Mouse (Mus musculus) MN1 (cell line): ENCODE results near the gene Clpx.
A peak's percentile ranks its signal among the peaks of the same experiment; 100 is the strongest.

Source experiments
- DNase-seq: peaks from one replicate; pipeline ENCODE4 v3.0.0-alpha.2; 2016; ENCODE audit warnings: low spot score

Clpx gene

DNA sequence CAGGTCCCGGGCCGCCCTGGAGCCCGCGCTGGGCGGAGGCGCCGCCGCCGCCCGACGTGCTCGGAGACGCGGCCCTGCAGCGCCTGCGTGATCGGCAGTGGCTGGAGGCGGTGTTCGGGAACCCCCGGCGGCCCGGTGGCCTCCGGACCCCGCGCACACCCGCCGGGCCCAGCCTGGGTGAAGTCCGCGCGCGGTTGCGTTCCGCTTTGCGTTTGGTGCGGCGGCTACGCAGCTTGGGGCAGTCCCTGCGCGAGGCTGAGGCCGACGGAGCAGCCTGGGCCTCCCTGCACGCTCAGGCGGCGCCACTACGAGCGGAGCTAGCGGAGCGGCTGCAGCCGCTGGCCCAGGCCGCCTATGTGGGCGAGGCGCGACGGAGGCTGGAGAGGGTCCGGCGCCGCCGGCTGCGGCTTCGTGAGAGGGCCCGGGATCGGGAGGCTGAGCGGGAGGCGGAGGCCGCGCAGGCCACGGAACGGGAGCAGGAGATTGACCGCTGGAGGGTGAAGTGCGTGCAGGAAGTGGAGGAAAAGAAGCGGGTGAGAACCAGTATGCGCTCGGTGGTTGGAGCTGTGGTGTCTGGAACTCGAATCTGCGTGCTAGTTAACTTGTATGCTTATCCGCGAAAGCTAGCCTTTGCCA, 52.5 kb downstream of the Clpx start:
- DNase-seq, result peak; percentile 69

GRCm38 (mm10) chr9:65347112-65347850, 53.2 kb downstream of the Clpx start:
- DNase-seq, result no peak

GRCm38 (mm10) chr9:65353251-65353650, 59.2 kb downstream of the Clpx start:
- DNase-seq, result no peak

- DNase-seq, result no peak
These were observed 62.5 kb downstream of the Clpx start for GRCm38 (mm10) chr9:65356561-65356960.

GRCm38 (mm10) chr9:65356971-65357370, 62.9 kb downstream of the Clpx start:
- no peak for DNase-seq

GRCm38 (mm10) chr9:65358956-65359480, 65.0 kb downstream of the Clpx start:
- no peak for DNase-seq

- no peak for DNase-seq
These were observed 66.8 kb downstream of the Clpx start, which contains the start of gene Ubap1l for GRCm38 (mm10) chr9:65360641-65361448. TSS of gene Ubap1l (plus strand) at chr9:65361041.

DNA sequence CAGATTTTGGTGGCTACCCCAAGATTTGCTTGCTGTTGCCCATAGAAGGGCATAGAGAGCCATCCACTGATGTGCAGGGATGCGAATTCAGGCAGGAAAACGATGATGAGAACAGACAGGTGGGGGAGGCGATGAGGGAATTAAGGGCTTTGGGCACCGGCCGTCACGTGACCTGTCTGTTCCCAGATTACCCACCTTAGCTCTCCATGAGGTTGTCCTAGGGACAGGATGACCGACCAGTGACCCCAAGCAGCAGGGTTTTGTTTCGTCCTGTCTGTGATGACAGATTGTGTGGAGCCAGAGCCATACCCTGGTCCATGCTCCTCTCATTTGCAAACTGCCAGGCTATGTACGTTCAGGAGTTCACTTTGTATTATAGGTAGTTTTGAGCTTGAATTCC, 69.6 kb downstream of the Clpx start:
- no peak for DNase-seq

DNA sequence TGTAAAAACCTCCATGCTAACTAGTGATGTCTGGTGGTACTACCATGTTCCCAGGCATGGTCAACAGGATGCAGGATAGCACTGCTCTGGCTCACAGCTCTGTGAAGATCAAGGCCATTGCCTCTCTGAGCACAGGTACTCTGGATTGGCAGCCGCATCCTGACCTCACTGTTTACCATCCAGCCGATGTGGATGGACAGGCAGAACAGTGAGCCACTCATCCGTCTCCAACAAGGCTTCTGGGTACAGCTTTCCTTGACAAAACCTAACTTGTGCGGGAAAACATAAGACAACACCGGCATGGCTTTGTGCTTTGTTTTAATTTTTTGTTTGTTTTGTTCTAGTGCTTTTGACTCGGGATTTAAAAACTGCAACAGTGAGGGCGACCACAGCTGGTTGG, 71.7 kb downstream of the Clpx start:
- no peak for DNase-seq

DNA sequence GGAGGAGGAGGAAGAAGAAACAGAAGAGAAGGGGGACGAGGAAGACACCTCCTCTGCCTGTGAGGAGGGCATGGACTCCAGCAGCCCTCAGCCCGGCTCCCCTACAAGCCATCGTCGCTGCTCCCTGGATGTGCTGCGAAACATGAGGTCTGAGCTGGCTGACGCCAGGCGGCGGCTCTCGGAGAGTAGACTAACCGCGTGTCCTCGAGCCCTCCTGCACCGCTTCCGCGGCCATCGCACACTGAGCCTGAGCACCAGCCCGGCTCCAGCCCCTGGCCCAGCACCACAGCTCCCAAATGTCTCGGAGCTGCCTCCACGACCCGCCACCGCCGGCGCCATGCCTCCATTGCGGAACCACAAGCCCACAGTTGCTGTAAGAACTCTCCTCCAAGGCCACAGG, 77.7 kb downstream of the Clpx start:
- DNase-seq, result no peak

GRCm38 (mm10) chr9:65372449-65372848, 78.4 kb downstream of the Clpx start:
- DNase-seq, result no peak

DNA sequence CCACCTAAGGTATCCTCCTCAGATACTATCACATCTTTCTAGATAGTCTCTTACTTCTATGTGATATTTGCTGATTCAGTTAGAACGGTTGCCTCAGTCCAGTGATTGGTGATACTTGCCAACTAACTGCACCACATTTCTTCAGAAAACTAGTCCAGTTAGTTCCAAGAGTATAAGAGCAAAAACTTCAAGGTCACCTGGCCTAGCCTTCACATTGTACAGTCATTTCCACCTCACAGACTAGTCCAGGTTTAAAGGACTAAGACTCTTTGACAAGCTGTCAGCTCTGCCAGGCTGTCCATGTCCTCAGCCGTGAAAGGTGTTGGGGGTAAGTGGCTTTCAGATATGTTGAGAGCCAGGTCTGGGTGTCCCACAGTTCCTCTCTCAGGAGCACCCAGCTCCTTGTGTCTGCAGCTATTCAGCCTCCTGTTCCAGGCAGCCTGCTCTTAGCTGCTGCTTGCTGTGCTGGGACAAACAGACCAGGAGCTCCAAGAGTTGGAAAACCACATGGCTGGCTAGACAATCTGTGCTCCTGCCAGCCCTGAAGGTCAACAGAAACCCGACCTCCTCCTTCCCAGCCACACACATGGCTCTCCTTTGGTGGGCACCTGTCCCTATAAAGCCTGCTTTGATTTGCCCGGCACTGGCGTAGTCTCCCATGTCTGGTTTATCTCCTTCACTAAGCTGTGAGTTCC, 80.6 kb downstream of the Clpx start:
- peak; percentile 72 for DNase-seq

DNA sequence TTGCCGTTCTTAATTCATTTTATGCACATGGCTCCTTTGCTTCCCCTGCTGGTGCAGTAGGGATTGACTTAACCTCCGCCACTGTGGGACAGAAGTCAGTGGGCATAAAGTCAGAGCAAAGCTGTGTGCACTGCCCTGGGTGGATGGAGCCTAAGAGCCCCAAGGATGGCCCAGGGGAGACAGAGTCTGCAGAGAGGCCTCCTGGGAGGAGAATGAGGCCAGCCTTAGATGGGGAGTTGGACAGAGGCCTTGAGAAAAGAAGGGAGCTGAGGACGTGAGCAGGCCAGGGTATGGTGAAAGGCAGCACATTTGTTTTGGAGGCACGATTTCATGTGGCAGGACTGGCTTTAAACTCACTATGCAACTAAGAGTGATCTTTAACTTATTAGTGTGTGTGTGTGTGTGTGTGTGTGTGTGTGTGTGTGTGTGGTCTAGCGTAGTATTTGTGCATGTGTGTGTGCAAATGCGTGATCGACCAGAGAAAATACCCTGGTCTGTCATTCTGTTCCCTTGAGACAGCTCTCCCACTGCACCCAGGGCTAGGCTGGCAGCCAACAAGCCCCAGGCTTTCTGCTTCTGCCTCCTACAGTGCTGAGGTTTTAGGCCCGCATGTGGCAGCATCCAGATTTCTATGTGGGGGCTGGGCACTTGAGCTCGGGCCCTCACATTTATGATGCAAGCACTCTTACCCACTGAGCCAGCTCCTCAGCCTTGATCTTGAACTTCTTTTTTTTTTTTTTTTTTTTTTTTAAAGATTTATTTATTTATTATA, 81.3 kb downstream of the Clpx start:
- peak; percentile 24 for DNase-seq
